ENCODE assay signal across 8 mouse cellular contexts in genomic region chr4:95050518-95051278, GRCm38 (mm10). TPM values are rescaled to one million over a fixed set of nuclear protein-coding genes. Genes with fewer than 3 reads are reported as not detected.
DNase-seq lines count a peak whose midpoint lies in the region; ATAC-seq and TF ChIP-seq lines count a peak whose summit lies in the region.

No protein-coding gene starts in this region.

- under 1% methylated on average over 70 of the region's 70 CpGs for WGBS in forebrain, embryonic 15.5 days
- under 1% methylated on average over 70 of the region's 70 CpGs for WGBS in neural tube, embryonic 15.5 days

- TF ChIP-seq CTCF in brain, embryonic 14.5 days (IDR thresholded peaks at IDR 0.05; ENCODE audit: borderline replicate concordance, extremely low read depth, insufficient read depth, insufficient read length): peak; percentile 49
- TF ChIP-seq CTCF in layer of hippocampus, adult 2 months (conservative IDR thresholded peaks at IDR 0.05): peak; percentile 72

- H3K27ac ChIP-seq in forebrain, embryonic 15.5 days (replicated peaks): peak overlapping the region; percentile 97
- peak overlapping the region; percentile 98 for H3K27ac ChIP-seq in layer of hippocampus, adult 2 months
- H3K27ac ChIP-seq in neural tube, embryonic 15.5 days (replicated peaks): peak overlapping the region; percentile 97

- peak; percentile 74 to 75 for DNase-seq in B cell, adult 2 months
- DNase-seq in brain, embryonic 14.5 days (ENCODE audit: low read depth): peak; percentile 89
- peak; percentile 59 for DNase-seq in heart, postnatal 25 days (ENCODE audit: low spot score)
- DNase-seq in layer of hippocampus, adult 2 months (ENCODE audit: low spot score in 2 of 2): peak; percentile 70 to 74
- DNase-seq in lung, adult 18-20 months: peak; percentile 77 to 80
- peak; percentile 79 for DNase-seq in testis, postnatal 10 days (ENCODE audit: low spot score)

- ATAC-seq in forebrain, embryonic 15.5 days (replicated peaks): peak; percentile 3
- peak; percentile 11 for ATAC-seq in neural tube, embryonic 15.5 days (ENCODE audit: low FRiP score)

- TF ChIP-seq POLR2A in brain, embryonic 14.5 days (IDR thresholded peaks at IDR 0.05; ENCODE audit: borderline replicate concordance, extremely low read depth, insufficient read depth, insufficient read length, poor library complexity, severe bottlenecking): no peak

- H3K9me3 ChIP-seq in forebrain, embryonic 15.5 days: no peaks in the 10 kb centered on the region
- no peaks in the 10 kb centered on the region for H3K9me3 ChIP-seq in neural tube, embryonic 15.5 days (replicated peaks)

- H3K4me2 ChIP-seq in forebrain, embryonic 15.5 days (replicated peaks): peak overlapping the region; percentile 97
- H3K4me2 ChIP-seq in neural tube, embryonic 15.5 days: peak overlapping the region; percentile 90

- H3K4me1 ChIP-seq in forebrain, embryonic 15.5 days: peaks cover 37% of the 10 kb centered on the region
- H3K4me1 ChIP-seq in neural tube, embryonic 15.5 days: peaks cover 44% of the 10 kb centered on the region

- H3K4me3 ChIP-seq in forebrain, embryonic 15.5 days: peak overlapping the region; percentile 89
- H3K4me3 ChIP-seq in layer of hippocampus, adult 2 months: peak overlapping the region; percentile 86
- H3K4me3 ChIP-seq in neural tube, embryonic 15.5 days (replicated peaks): peak overlapping the region; percentile 63

- H3K27me3 ChIP-seq in forebrain, embryonic 15.5 days: no peaks in the 10 kb centered on the region
- no peaks in the 10 kb centered on the region for H3K27me3 ChIP-seq in neural tube, embryonic 15.5 days (replicated peaks)

- H3K36me3 ChIP-seq in forebrain, embryonic 15.5 days: no peaks in the 10 kb centered on the region
- no peaks in the 10 kb centered on the region for H3K36me3 ChIP-seq in neural tube, embryonic 15.5 days

- intact Hi-C loops in heart, postnatal 25 days (cut with DNase I): loop anchor here (2.0 to 10.0 kb wide), 7 partner anchors 42 to 674 kb away; partner anchors contain the start of gene Fggy

- peak overlapping the region; percentile 85 for H3K9ac ChIP-seq in forebrain, embryonic 15.5 days (replicated peaks)
- H3K9ac ChIP-seq in neural tube, embryonic 15.5 days (replicated peaks): peak overlapping the region; percentile 65

RNA-seq across cellular contexts. Expression of gene Jun, which starts 1.3 kb away (rescaled TPM):
- 43.3 and 53.1 TPM in 2 replicates for polyA plus RNA-seq in brain, embryonic 14.5 days (2012; rRNA removed)
- 80.2 and 85.5 TPM in 2 replicates for polyA plus RNA-seq in forebrain, embryonic 15.5 days (2015; fragmentation: Nextera tagmentation; extraction: Ambion mirVana)
- 10 to 100 TPM; 41.1 to 58.1 TPM for total RNA-seq in heart, postnatal 25 days (2021)
- 100 to 1,000 TPM in 1 of 2 experiments, 10 to 100 TPM in 1; 98.7 to 101 TPM for total RNA-seq in layer of hippocampus, adult 2 months (2021)
- 73.8 and 75.5 TPM in 2 replicates for polyA plus RNA-seq in neural tube, embryonic 15.5 days (2015; fragmentation: Nextera tagmentation; extraction: Ambion mirVana)

Comparison
In these comparisons a context has a peak if more than half of its experiments do, and no peak if none do; other contexts are left out.
1. Peak in every context shown above with its lines: DNase-seq, ATAC-seq, H3K4me3 ChIP-seq and H3K27ac ChIP-seq.